Mouse (Mus musculus) midbrain, embryonic 16.5 days (tissue): Measurements from ENCODE around the gene Stau1. TPM values are rescaled to one million over a fixed set of nuclear protein-coding genes. Genes with fewer than 3 reads are reported as not detected.
"Not testable (repeated sequence)": the region's sequence is repeated elsewhere in the genome, so short reads cannot be mapped to it uniquely, and the experiment has no call there.

Experiments used
- ATAC-seq: fragments of 200-750 bp; cut with Nextera tagmentation; 2 replicates; pipeline ENCODE4 v1.8.0; 2017; ENCODE audit warnings: moderate TSS enrichment
- H3K27ac ChIP-seq: fragments of 300-500 bp; sonication (generic); 2 replicates; pipeline ENCODE4 v1.5.1; 2014; ENCODE audit warnings: mild to moderate bottlenecking, low read length, mixed read lengths
- H3K27me3 ChIP-seq: fragments of 300-500 bp; sonication (generic); 2 replicates; pipeline ENCODE4 v1.6.1; 2014; ENCODE audit warnings: low read depth, low read length, mixed read lengths; ENCODE audit not compliant: control insufficient read depth, insufficient read depth
- H3K36me3 ChIP-seq: fragments of 300-500 bp; sonication (generic); 2 replicates; pipeline ENCODE4 v1.6.1; 2014; ENCODE audit warnings: mild to moderate bottlenecking, low read length, moderate library complexity, mixed read lengths; ENCODE audit not compliant: control insufficient read depth, insufficient read depth
- H3K4me1 ChIP-seq: fragments of 300-500 bp; sonication (generic); 2 replicates; pipeline ENCODE4 v1.6.1; 2014; ENCODE audit warnings: mild to moderate bottlenecking, low read length, mixed read lengths; ENCODE audit not compliant: control insufficient read depth, insufficient read depth
- H3K4me2 ChIP-seq: fragments of 300-500 bp; sonication (generic); 2 replicates; pipeline ENCODE4 v1.6.1; 2014; ENCODE audit warnings: mild to moderate bottlenecking, low read length, mixed read lengths
- H3K4me3 ChIP-seq: fragments of 300-500 bp; sonication (generic); 2 replicates; pipeline ENCODE4 v1.5.1; 2014; ENCODE audit warnings: low read depth, mild to moderate bottlenecking, low read length, moderate library complexity, mixed read lengths
- H3K9ac ChIP-seq: fragments of 300-500 bp; sonication (generic); 2 replicates; pipeline ENCODE4 v1.6.1; 2014; ENCODE audit warnings: low read depth, low read length, mixed read lengths
- H3K9me3 ChIP-seq: fragments of 300-500 bp; sonication (generic); replicated peaks from 2 replicates; pipeline ENCODE4 v1.6.1; 2014; ENCODE audit warnings: mild to moderate bottlenecking, low read length, mixed read lengths; ENCODE audit not compliant: control insufficient read depth, poor library complexity, severe bottlenecking
- WGBS: fragments of 180-500 bp; shearing (Covaris S2); extraction: QIAGEN DNeasy Blood & Tissue Kit; methylation state at CpG from one replicate; pipeline ENCODE4 v1.1.7; 2014; 5-methylcytosine and 5-hydroxymethylcytosine counted together
- polyA plus RNA-seq: library from polyadenylated mRNA; unstranded; fragments of >200 nt; fragmentation: Nextera tagmentation; extraction: Ambion mirVana; gene quantifications from 2 replicates; pipeline ENCODE4 v1.2.1, GENCODE M21; 2015

Stau1 gene
- polyA plus RNA-seq, 1 experiment from 2014 or later: 122 TPM

GRCm38 (mm10) chr2:167015382-167015718 is 19.3 kb upstream of the Stau1 start:
- Histone ChIP-seq H3K27me3 (no peaks in the 10 kb centered on the region), H3K9me3 (no peaks in the 10 kb centered on the region), H3K9ac (peak overlapping the region; percentile 84), H3K27ac (peak overlapping the region; percentile 71), H3K4me1 (peaks cover 15% of the 10 kb centered on the region), H3K4me2 (peak overlapping the region; percentile 99), H3K4me3 (peak overlapping the region; percentile 92), H3K36me3 (peaks cover 13% of the 10 kb centered on the region)
- WGBS: 0% methylated on average over 21 of the region's 21 CpGs
- peak; percentile 80 for ATAC-seq

- H3K27ac ChIP-seq: peak within 1 kb of the TSS; percentile 71
- H3K9me3 ChIP-seq: no peaks in the 10 kb centered on the region
- H3K9ac ChIP-seq: peak within 1 kb of the TSS; percentile 84
- peak within 1 kb of the TSS; percentile 92 for H3K4me3 ChIP-seq
- H3K27me3 ChIP-seq: no peaks in the 10 kb centered on the region
- H3K36me3 ChIP-seq: peaks cover 8% of the 10 kb centered on the region
- 2% methylated on average over 37 of the region's 37 CpGs for WGBS
- peak within 1 kb of the TSS; percentile 99 for H3K4me2 ChIP-seq
- H3K4me1 ChIP-seq: peaks cover 15% of the 10 kb centered on the region
- peak; percentile 90 for ATAC-seq
These were observed 18.7 kb upstream of the Stau1 start, which contains the start of gene Ddx27 for GRCm38 (mm10) chr2:167014702-167015381. Gene Ddx27 (plus strand): TSS chr2:167015193.

- Histone ChIP-seq H3K4me1 (peaks cover under 1% of the 10 kb centered on the region), H3K36me3 (no peaks in the 10 kb centered on the region), H3K4me2 (no peak overlapping the region), H3K27me3 (no peaks in the 10 kb centered on the region), H3K4me3 (no peak overlapping the region), H3K9me3 (no peaks in the 10 kb centered on the region), H3K9ac (no peak overlapping the region), H3K27ac (no peak overlapping the region)
- ATAC-seq: no peak
- WGBS: 83% methylated on average over 3 of the region's 3 CpGs
These were observed 14.4 kb upstream of the Stau1 start for GRCm38 (mm10) chr2:167010546-167010945.

- Histone ChIP-seq H3K27ac (no peak overlapping the region), H3K36me3 (no peaks in the 10 kb centered on the region), H3K9me3 (no peaks in the 10 kb centered on the region), H3K4me2 (no peak overlapping the region), H3K4me1 (no peaks in the 10 kb centered on the region; the same call in 1 of the 2 replicates), H3K27me3 (no peaks in the 10 kb centered on the region), H3K9ac (no peak overlapping the region), H3K4me3 (no peak overlapping the region)
- WGBS: 75% methylated on average over 4 of the region's 4 CpGs
- ATAC-seq: no peak
These were observed 13.4 kb upstream of the Stau1 start for GRCm38 (mm10) chr2:167009483-167009882.

- H3K4me2 ChIP-seq, H3K27ac ChIP-seq, H3K27me3 ChIP-seq, H3K9ac ChIP-seq, H3K4me1 ChIP-seq, H3K36me3 ChIP-seq, ATAC-seq, H3K4me3 ChIP-seq, H3K9me3 ChIP-seq: not testable (repeated sequence)
- WGBS: 90% methylated on average over 4 of the region's 4 CpGs
These were observed 11.5 kb upstream of the Stau1 start for GRCm38 (mm10) chr2:167007565-167007964.

- no peak overlapping the region for H3K27ac ChIP-seq
- H3K36me3 ChIP-seq: no peaks in the 10 kb centered on the region
- H3K9me3 ChIP-seq: no peaks in the 10 kb centered on the region
- ATAC-seq: no peak
- no peaks in the 10 kb centered on the region for H3K27me3 ChIP-seq
- no peak overlapping the region for H3K9ac ChIP-seq
- no peak overlapping the region for H3K4me2 ChIP-seq
- 80% methylated on average over 13 of the region's 13 CpGs for WGBS
- H3K4me1 ChIP-seq: no peaks in the 10 kb centered on the region
- no peak overlapping the region for H3K4me3 ChIP-seq
These were observed 10.9 kb upstream of the Stau1 start for GRCm38 (mm10) chr2:167007001-167007491.

- no peaks in the 10 kb centered on the region for H3K36me3 ChIP-seq
- H3K9me3 ChIP-seq: no peaks in the 10 kb centered on the region
- no peaks in the 10 kb centered on the region for H3K27me3 ChIP-seq
These were observed 10.3 kb upstream of the Stau1 start for GRCm38 (mm10) chr2:167006355-167006754.

GRCm38 (mm10) chr2:167004099-167004854 is 8.2 kb upstream of the Stau1 start:
- Histone ChIP-seq H3K4me3 (no peak overlapping the region), H3K9ac (no peak overlapping the region), H3K4me1 (no peaks in the 10 kb centered on the region), H3K27ac (no peak overlapping the region), H3K27me3 (no peaks in the 10 kb centered on the region), H3K9me3 (no peaks in the 10 kb centered on the region), H3K36me3 (no peaks in the 10 kb centered on the region), H3K4me2 (no peak overlapping the region)
- no peak for ATAC-seq
- 43% methylated on average over 8 of the region's 8 CpGs for WGBS

More at GRCm38 (mm10) chr2:167006355-167006754, 10.3 kb upstream of the Stau1 start:
- no peak for ATAC-seq
- Histone ChIP-seq H3K4me3 (no peak overlapping the region), H3K4me2 (no peak overlapping the region), H3K4me1 (no peaks in the 10 kb centered on the region), H3K9ac (no peak overlapping the region), H3K27ac (no peak overlapping the region)
- 93% methylated on average over 2 of the region's 2 CpGs for WGBS

- Histone ChIP-seq H3K4me2 (no peak overlapping the region), H3K36me3 (no peaks in the 10 kb centered on the region), H3K9ac (no peak overlapping the region), H3K4me1 (peaks cover 2% of the 10 kb centered on the region; the same call in 1 of the 2 replicates), H3K4me3 (no peak overlapping the region), H3K9me3 (no peaks in the 10 kb centered on the region), H3K27ac (no peak overlapping the region), H3K27me3 (no peaks in the 10 kb centered on the region)
- ATAC-seq: no peak
- 77% methylated on average over 9 of the region's 9 CpGs for WGBS
These were observed 5.4 kb upstream of the Stau1 start for GRCm38 (mm10) chr2:167001486-167001885.
